Mouse (Mus musculus) megakaryocyte, embryonic 14.5 days (primary cell): ENCODE data around the gene Gm37240. TPM values are rescaled to one million over a fixed set of nuclear protein-coding genes. Genes with fewer than 3 reads are reported as not detected.

Source experiments
- H3K27me3 ChIP-seq: replicated peaks from 2 replicates; pipeline ENCODE3; 2012; ENCODE audit warnings: inconsistent platforms
- H3K36me3 ChIP-seq: replicated peaks from 2 replicates; pipeline ENCODE3; 2012; ENCODE audit warnings: low read length, inconsistent platforms, mixed read lengths
- H3K4me1 ChIP-seq: 2 replicates; pipeline ENCODE4 v1.6.1; 2012; ENCODE audit warnings: inconsistent platforms
- H3K4me3 ChIP-seq: replicated peaks from 2 replicates; pipeline ENCODE3; 2012; ENCODE audit warnings: moderate library complexity, mild to moderate bottlenecking, inconsistent platforms
- H3K9me3 ChIP-seq: 2 replicates; pipeline ENCODE4 v1.6.1; 2012; ENCODE audit warnings: inconsistent platforms
- FLI1 ChIP-seq: IDR thresholded peaks from 2 replicates; pipeline ENCODE4 v1.6.1; 2012; ENCODE audit warnings: low read length, inconsistent platforms, mixed read lengths
- GATA1 ChIP-seq: IDR thresholded peaks from 3 replicates; pipeline ENCODE4 v1.6.1; 2012; ENCODE audit warnings: mixed read lengths, low read length, inconsistent platforms, borderline replicate concordance
- polyA plus RNA-seq: library from polyadenylated mRNA; stranded (reverse); fragments of >175 nt; gene quantifications from 2 replicates; pipeline ENCODE4 v1.2.3, GENCODE M21; 2012; ENCODE audit warnings: low replicate concordance; ENCODE audit not compliant: insufficient read depth

Gene Gm37240
- polyA plus RNA-seq, 1 experiment, result not detected

- TF ChIP-seq GATA1 (no peak), FLI1 (no peak)
- no peaks in the 10 kb centered on the region for H3K36me3 ChIP-seq
- no peak overlapping the region for H3K4me3 ChIP-seq
- no peaks in the 10 kb centered on the region for H3K27me3 ChIP-seq
- H3K9me3 ChIP-seq, result peaks cover 9% of the 10 kb centered on the region; the same call in 1 of the 2 replicates
- H3K4me1 ChIP-seq, result no peaks in the 10 kb centered on the region
Observed at GRCm38 (mm10) chr3:85508717-85509279, 378.5 kb downstream of the Gm37240 start.

- no peak for TF ChIP-seq GATA1
- Histone ChIP-seq H3K4me1 (no peaks in the 10 kb centered on the region), H3K27me3 (peaks cover 3% of the 10 kb centered on the region)
Observed at GRCm38 (mm10) chr3:85500096-85500495, 387.2 kb downstream of the Gm37240 start.

GRCm38 (mm10) chr3:85496146-85496545 lies 391.2 kb downstream of the Gm37240 start:
- H3K9me3 ChIP-seq, result no peaks in the 10 kb centered on the region
- no peak for TF ChIP-seq GATA1
- no peak for TF ChIP-seq FLI1
- H3K27me3 ChIP-seq, result peaks cover 3% of the 10 kb centered on the region
- H3K4me1 ChIP-seq, result no peaks in the 10 kb centered on the region
- no peak overlapping the region for H3K4me3 ChIP-seq
- no peaks in the 10 kb centered on the region for H3K36me3 ChIP-seq

More at GRCm38 (mm10) chr3:85500096-85500495, 387.2 kb downstream of the Gm37240 start:
- Histone ChIP-seq H3K36me3 (no peaks in the 10 kb centered on the region), H3K9me3 (no peaks in the 10 kb centered on the region), H3K4me3 (no peak overlapping the region)

- Histone ChIP-seq H3K4me3 (no peak overlapping the region), H3K4me1 (no peaks in the 10 kb centered on the region)
Observed at GRCm38 (mm10) chr3:85493796-85494195, 393.5 kb downstream of the Gm37240 start.

GRCm38 (mm10) chr3:85490204-85490603 lies 397.1 kb downstream of the Gm37240 start:
- Histone ChIP-seq H3K4me3 (no peak overlapping the region), H3K9me3 (no peaks in the 10 kb centered on the region), H3K27me3 (peaks cover 1% of the 10 kb centered on the region), H3K4me1 (no peaks in the 10 kb centered on the region), H3K36me3 (no peaks in the 10 kb centered on the region)
- TF ChIP-seq FLI1, result no peak
- TF ChIP-seq GATA1, result no peak

More at GRCm38 (mm10) chr3:85493796-85494195, 393.5 kb downstream of the Gm37240 start:
- H3K36me3 ChIP-seq, result no peaks in the 10 kb centered on the region
- TF ChIP-seq GATA1 (no peak), FLI1 (no peak)
- H3K27me3 ChIP-seq, result peaks cover 4% of the 10 kb centered on the region
- H3K9me3 ChIP-seq, result no peaks in the 10 kb centered on the region

- peaks cover 6% of the 10 kb centered on the region for H3K4me1 ChIP-seq
- H3K4me3 ChIP-seq, result no peak overlapping the region
- H3K27me3 ChIP-seq, result peaks cover 1% of the 10 kb centered on the region
- TF ChIP-seq FLI1 (no peak), GATA1 (no peak)
- no peaks in the 10 kb centered on the region for H3K36me3 ChIP-seq
- 0 out of 2 replicates have a peak, but pooled peaks cover 7% of the 10 kb centered on the region for H3K9me3 ChIP-seq
Observed at GRCm38 (mm10) chr3:85487379-85487778, 399.9 kb downstream of the Gm37240 start.

GRCm38 (mm10) chr3:85485536-85486190 lies 401.7 kb downstream of the Gm37240 start:
- H3K9me3 ChIP-seq, result peaks cover 17% of the 10 kb centered on the region
- H3K27me3 ChIP-seq, result peaks cover 1% of the 10 kb centered on the region
- no peak overlapping the region for H3K4me3 ChIP-seq
- H3K4me1 ChIP-seq, result peaks cover 7% of the 10 kb centered on the region
- no peaks in the 10 kb centered on the region for H3K36me3 ChIP-seq
- TF ChIP-seq GATA1 (no peak), FLI1 (no peak)

- H3K27me3 ChIP-seq, result no peaks in the 10 kb centered on the region
- TF ChIP-seq GATA1 (no peak), FLI1 (no peak)
Observed at GRCm38 (mm10) chr3:85482636-85483035, 404.7 kb downstream of the Gm37240 start.

GRCm38 (mm10) chr3:85480638-85481037 lies 406.7 kb downstream of the Gm37240 start:
- Histone ChIP-seq H3K4me3 (no peak overlapping the region), H3K9me3 (peaks cover 23% of the 10 kb centered on the region), H3K4me1 (peaks cover 7% of the 10 kb centered on the region), H3K27me3 (no peaks in the 10 kb centered on the region), H3K36me3 (no peaks in the 10 kb centered on the region)
- no peak for TF ChIP-seq GATA1
- no peak for TF ChIP-seq FLI1

More at GRCm38 (mm10) chr3:85482636-85483035, 404.7 kb downstream of the Gm37240 start:
- Histone ChIP-seq H3K4me3 (no peak overlapping the region), H3K9me3 (peaks cover 23% of the 10 kb centered on the region), H3K36me3 (no peaks in the 10 kb centered on the region), H3K4me1 (peaks cover 7% of the 10 kb centered on the region)

GRCm38 (mm10) chr3:85478731-85479130 lies 408.6 kb downstream of the Gm37240 start:
- Histone ChIP-seq H3K9me3 (peaks cover 23% of the 10 kb centered on the region), H3K4me3 (no peak overlapping the region)

More at GRCm38 (mm10) chr3:85478731-85479130, 408.6 kb downstream of the Gm37240 start:
- Histone ChIP-seq H3K27me3 (no peaks in the 10 kb centered on the region), H3K4me1 (peaks cover 7% of the 10 kb centered on the region), H3K36me3 (no peaks in the 10 kb centered on the region)
- no peak for TF ChIP-seq FLI1
